Mouse (Mus musculus): ENCODE measurements around the gene Cep19. TPM values are rescaled to one million over a fixed set of nuclear protein-coding genes. Genes with fewer than 3 reads are reported as not detected.

The Cep19 gene
- polyA plus RNA-seq, 1 experiment from 2014 or later: 19.1 TPM

- Histone ChIP-seq H3K9me3 (ENCODE audit: control insufficient read depth, low read length) (no peaks in the 10 kb centered on the region), H3K9ac (ENCODE audit: low read length) (no peak overlapping the region), H3K36me3 (ENCODE audit: control insufficient read depth, insufficient read depth, low read length) (peaks cover 7% of the 10 kb centered on the region; the same call in 1 of the 2 replicates), H3K4me3 (ENCODE audit: low read depth, low read length) (no peak overlapping the region), H3K27ac (replicated peaks) (no peak overlapping the region), H3K4me2 (replicated peaks; ENCODE audit: low read depth) (no peak overlapping the region), H3K27me3 (ENCODE audit: control insufficient read depth, insufficient read depth, low read length) (no peaks in the 10 kb centered on the region), H3K4me1 (replicated peaks; ENCODE audit: control insufficient read depth, insufficient read depth) (no peaks in the 10 kb centered on the region)
- TF ChIP-seq EP300 (optimal IDR thresholded peaks at IDR 0.05) (no peak), CTCF (IDR thresholded peaks at IDR 0.05; ENCODE audit: low read depth) (no peak)
- WGBS: 86% methylated on average over 2 of the region's 2 CpGs
- DNase-seq (ENCODE audit: low spot score) (no peak), ATAC-seq (ENCODE audit: low FRiP score, low TSS enrichment) (no peak)
Measured at GRCm38 (mm10) chr16:32108578-32108977, 9.0 kb downstream of the Cep19 start.

- WGBS: 75% methylated on average over 15 of the region's 15 CpGs
Measured at GRCm38 (mm10) chr16:32110951-32111699, 11.5 kb downstream of the Cep19 start.

GRCm38 (mm10) chr16:32113541-32114218 is 14.1 kb downstream of the Cep19 start:
- peak; percentile 60; the same call in 1 of the 2 replicates for ATAC-seq (ENCODE audit: low FRiP score, low TSS enrichment)
- peak overlapping the region; percentile 49; the same call in 1 of the 2 replicates for H3K27ac ChIP-seq (replicated peaks)
- no peaks in the 10 kb centered on the region for H3K27me3 ChIP-seq (ENCODE audit: control insufficient read depth, insufficient read depth, low read length)
- no peaks in the 10 kb centered on the region for H3K9me3 ChIP-seq (ENCODE audit: control insufficient read depth, low read length)
- 0 out of 2 replicates have a peak overlapping the region, but pooled peaks have one; percentile 5 for H3K4me2 ChIP-seq (replicated peaks; ENCODE audit: low read depth)
- no peaks in the 10 kb centered on the region for H3K36me3 ChIP-seq (ENCODE audit: control insufficient read depth, insufficient read depth, low read length)
- no peak overlapping the region for H3K9ac ChIP-seq (ENCODE audit: low read length)
- DNase-seq (ENCODE audit: low spot score): peak; percentile 47
- no peak for TF ChIP-seq EP300 (optimal IDR thresholded peaks at IDR 0.05)
- no peak for TF ChIP-seq CTCF (IDR thresholded peaks at IDR 0.05; ENCODE audit: low read depth)
- H3K4me1 ChIP-seq (replicated peaks; ENCODE audit: control insufficient read depth, insufficient read depth): no peaks in the 10 kb centered on the region
- H3K4me3 ChIP-seq (ENCODE audit: low read depth, low read length): no peak overlapping the region
- WGBS: 50% methylated on average over 23 of the region's 23 CpGs

More at GRCm38 (mm10) chr16:32110951-32111699, 11.5 kb downstream of the Cep19 start:
- H3K4me1 ChIP-seq (replicated peaks; ENCODE audit: control insufficient read depth, insufficient read depth): no peaks in the 10 kb centered on the region
- no peak overlapping the region for H3K4me3 ChIP-seq (ENCODE audit: low read depth, low read length)
- no peak overlapping the region for H3K27ac ChIP-seq (replicated peaks)
- DNase-seq (ENCODE audit: low spot score) (no peak), ATAC-seq (ENCODE audit: low FRiP score, low TSS enrichment) (no peak)
- no peak overlapping the region for H3K4me2 ChIP-seq (replicated peaks; ENCODE audit: low read depth)
- H3K36me3 ChIP-seq (ENCODE audit: control insufficient read depth, insufficient read depth, low read length): 0 out of 2 replicates have a peak, but pooled peaks cover 3% of the 10 kb centered on the region
- TF ChIP-seq EP300 (optimal IDR thresholded peaks at IDR 0.05) (no peak), CTCF (IDR thresholded peaks at IDR 0.05; ENCODE audit: low read depth) (peak; percentile 38)
- H3K27me3 ChIP-seq (ENCODE audit: control insufficient read depth, insufficient read depth, low read length): no peaks in the 10 kb centered on the region
- no peak overlapping the region for H3K9ac ChIP-seq (ENCODE audit: low read length)
- H3K9me3 ChIP-seq (ENCODE audit: control insufficient read depth, low read length): no peaks in the 10 kb centered on the region

GRCm38 (mm10) chr16:32114406-32114805 is 14.8 kb downstream of the Cep19 start:
- H3K27ac ChIP-seq (replicated peaks): no peak overlapping the region

GRCm38 (mm10) chr16:32114968-32115695 is 15.5 kb downstream of the Cep19 start:
- 15% methylated on average over 15 of the region's 15 CpGs for WGBS
- H3K27ac ChIP-seq (replicated peaks): no peak overlapping the region

More at GRCm38 (mm10) chr16:32114406-32114805, 14.8 kb downstream of the Cep19 start:
- TF ChIP-seq CTCF (IDR thresholded peaks at IDR 0.05; ENCODE audit: low read depth) (no peak), EP300 (optimal IDR thresholded peaks at IDR 0.05) (no peak)
- no peaks in the 10 kb centered on the region for H3K27me3 ChIP-seq (ENCODE audit: control insufficient read depth, insufficient read depth, low read length)
- H3K4me1 ChIP-seq (replicated peaks; ENCODE audit: control insufficient read depth, insufficient read depth): no peaks in the 10 kb centered on the region
- H3K4me2 ChIP-seq (replicated peaks; ENCODE audit: low read depth): no peak overlapping the region
- DNase-seq (ENCODE audit: low spot score): no peak
- H3K9ac ChIP-seq (ENCODE audit: low read length): no peak overlapping the region
- ATAC-seq (ENCODE audit: low FRiP score, low TSS enrichment): no peak
- 86% methylated on average over 10 of the region's 10 CpGs for WGBS
- no peak overlapping the region for H3K4me3 ChIP-seq (ENCODE audit: low read depth, low read length)
- H3K9me3 ChIP-seq (ENCODE audit: control insufficient read depth, low read length): no peaks in the 10 kb centered on the region
- no peaks in the 10 kb centered on the region for H3K36me3 ChIP-seq (ENCODE audit: control insufficient read depth, insufficient read depth, low read length)

More at GRCm38 (mm10) chr16:32114968-32115695, 15.5 kb downstream of the Cep19 start:
- TF ChIP-seq EP300 (optimal IDR thresholded peaks at IDR 0.05) (no peak), CTCF (IDR thresholded peaks at IDR 0.05; ENCODE audit: low read depth) (peak; percentile 96)
- DNase-seq (ENCODE audit: low spot score): peak; percentile 76
- Histone ChIP-seq H3K27me3 (ENCODE audit: control insufficient read depth, insufficient read depth, low read length) (no peaks in the 10 kb centered on the region), H3K4me2 (replicated peaks; ENCODE audit: low read depth) (no peak overlapping the region), H3K9ac (ENCODE audit: low read length) (no peak overlapping the region), H3K4me1 (replicated peaks; ENCODE audit: control insufficient read depth, insufficient read depth) (no peaks in the 10 kb centered on the region), H3K9me3 (ENCODE audit: control insufficient read depth, low read length) (no peaks in the 10 kb centered on the region), H3K4me3 (ENCODE audit: low read depth, low read length) (no peak overlapping the region), H3K36me3 (ENCODE audit: control insufficient read depth, insufficient read depth, low read length) (no peaks in the 10 kb centered on the region)
- ATAC-seq (ENCODE audit: low FRiP score, low TSS enrichment): peak; percentile 39; the same call in 1 of the 2 replicates
